Mouse (Mus musculus) inflammation-experienced regulatory T-cells, adult 16 weeks (primary cell): ENCODE results near the gene Vmn2r45. TPM values are rescaled to one million over a fixed set of nuclear protein-coding genes. Genes with fewer than 3 reads are reported as not detected.

ENCODE experiments used
- polyA plus RNA-seq: library from polyadenylated mRNA; unstranded; fragments of 100-300 nt; shearing (Covaris generic); gene quantifications from one replicate; pipeline ENCODE4 v1.2.1, GENCODE M21; 2017

Gene Vmn2r45
- not detected for polyA plus RNA-seq

DNA sequence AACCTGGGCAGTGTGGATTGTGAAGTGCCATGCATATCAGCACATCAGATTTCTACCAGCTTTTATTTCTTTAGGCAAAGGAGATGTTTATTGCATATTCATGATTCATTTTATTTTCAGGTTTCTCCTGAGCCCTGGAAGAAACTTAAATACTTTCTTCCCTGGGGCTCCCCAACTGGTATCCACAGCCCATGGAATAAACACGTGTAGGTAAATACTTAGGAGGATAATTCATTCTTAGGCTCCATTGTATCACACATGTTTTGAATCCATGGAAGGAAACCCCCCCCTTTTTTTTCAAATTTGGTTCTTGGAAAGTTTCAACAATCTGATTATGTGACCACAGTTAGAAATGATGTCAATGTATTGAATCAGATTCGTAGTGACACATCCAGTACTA lies at the start of gene Vmn2r45:
TSS of gene Vmn2r45 (minus strand) at position 101 of the 400 bp plus-strand sequence.

Other genes starting within 250 kb of the Vmn2r45 start
- not detected for gene Vmn2r43, start 228.5 kb downstream of the Vmn2r45 start, polyA plus RNA-seq
- not detected for gene Vmn2r44, start 105.7 kb downstream of the Vmn2r45 start, polyA plus RNA-seq